Mouse (Mus musculus) layer of hippocampus, postnatal 25 days (tissue): ENCODE data around the gene Traf3ip2. TPM values are rescaled to one million over a fixed set of nuclear protein-coding genes. Genes with fewer than 3 reads are reported as not detected.

Experiments used
- DNase-seq, 2 experiments: peaks; one replicate each; pipeline ENCODE4 v3.0.0; 2022; ENCODE audit warnings: mixed read lengths in 2 of 2, low spot score in 1 of 2; ENCODE audit errors: extremely low spot score in 1 of 2
- total RNA-seq, 2 experiments: library from RNA; stranded (reverse); gene quantifications; 2 replicates each; pipeline ENCODE4 v1.2.3; 2021

Gene Traf3ip2
- total RNA-seq, 2 experiments from 2014 or later, result 1.9 to 2.0 TPM

GRCm38 (mm10) chr10:39599601-39600000, 13.1 kb upstream of the Traf3ip2 start:
- no peak for DNase-seq

DNA sequence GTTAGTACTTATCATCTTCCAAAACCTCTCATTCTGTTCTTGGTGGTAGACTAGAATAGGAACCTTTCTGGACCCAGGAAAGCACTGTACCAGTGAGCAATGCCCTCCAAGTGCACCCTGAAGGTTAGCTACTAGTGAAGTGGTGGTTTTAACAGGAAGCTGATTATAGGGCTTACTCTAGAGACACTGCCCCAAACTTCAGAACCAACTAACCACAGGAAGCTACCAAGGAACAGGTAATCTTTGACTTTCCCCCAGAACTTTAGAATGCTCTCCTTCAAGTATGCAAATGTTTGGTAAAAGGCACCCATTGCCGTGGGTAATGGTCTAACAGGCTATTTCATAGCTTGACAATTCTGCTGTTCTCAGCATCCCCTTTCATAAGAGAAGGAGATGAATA, 12.6 kb upstream of the Traf3ip2 start:
- DNase-seq, result no peak

DNA sequence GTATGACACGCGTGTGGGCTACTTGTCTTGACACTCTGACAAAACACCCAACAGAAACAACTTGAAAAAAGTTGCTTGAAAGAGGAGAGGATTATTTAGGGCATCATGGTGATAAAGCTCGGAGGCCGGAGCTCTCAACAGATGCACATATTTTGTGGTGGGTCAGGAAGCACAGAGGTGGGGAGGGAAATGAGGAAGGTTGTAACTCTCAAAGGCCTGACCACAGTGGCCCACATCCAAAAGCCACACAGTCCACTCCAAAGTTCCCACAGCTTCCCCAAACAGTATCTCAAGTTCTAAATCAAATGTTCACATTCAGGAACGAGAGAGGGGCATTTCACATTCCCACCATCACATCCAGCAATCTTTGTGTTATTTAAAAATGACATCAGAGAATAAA, 11.7 kb upstream of the Traf3ip2 start:
- no peak for DNase-seq

- no peak for DNase-seq
Observed at GRCm38 (mm10) chr10:39606434-39606833, 6.3 kb upstream of the Traf3ip2 start.

- DNase-seq, result no peak
Observed at GRCm38 (mm10) chr10:39611234-39611633, 1.5 kb upstream of the Traf3ip2 start.

DNA sequence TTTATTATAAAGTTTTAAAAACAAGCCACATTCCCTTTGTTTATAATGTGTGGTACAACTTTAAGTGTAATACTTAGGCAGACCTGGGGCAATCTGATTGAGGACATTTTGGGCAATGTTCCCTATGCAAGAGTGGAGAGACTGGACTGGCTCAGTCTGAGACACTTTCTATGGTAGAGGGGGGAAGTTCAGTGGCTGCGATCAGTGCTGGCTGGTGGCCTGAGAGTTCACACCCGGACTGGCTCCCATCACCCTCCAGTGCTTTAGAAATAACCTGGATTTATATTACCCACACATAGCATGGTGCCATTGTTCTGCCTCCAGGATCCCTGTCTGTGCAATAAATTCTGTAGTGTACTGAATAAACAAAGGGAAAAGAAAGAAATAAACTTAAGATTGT, 603 bp upstream of the Traf3ip2 start:
- DNase-seq, result no peak

GRCm38 (mm10) chr10:39612989-39613831, 476 bp downstream of the Traf3ip2 start:
- DNase-seq, result no peak

DNA sequence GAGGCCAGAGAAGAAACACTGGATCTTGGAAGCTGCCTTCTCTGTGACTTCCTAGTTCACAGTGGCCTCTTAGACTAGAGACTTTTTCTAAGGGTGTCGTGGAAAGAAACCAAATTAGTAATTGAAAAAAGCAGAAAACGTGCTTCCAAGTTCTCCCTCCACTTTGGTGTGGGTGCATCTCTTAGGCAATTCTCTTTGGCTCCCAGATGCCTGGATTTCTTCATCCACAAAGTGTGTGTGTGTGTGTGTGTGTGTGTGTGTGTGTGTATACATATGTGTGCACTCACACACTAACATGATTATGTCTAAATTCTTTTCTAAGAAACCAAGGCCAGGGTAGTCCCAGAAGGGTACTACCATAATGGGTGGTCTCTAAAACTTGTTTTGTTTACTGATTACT, 1.2 kb downstream of the Traf3ip2 start:
- DNase-seq, result no peak

- DNase-seq, result no peak
Observed at GRCm38 (mm10) chr10:39614676-39615075, 1.9 kb downstream of the Traf3ip2 start.

DNA sequence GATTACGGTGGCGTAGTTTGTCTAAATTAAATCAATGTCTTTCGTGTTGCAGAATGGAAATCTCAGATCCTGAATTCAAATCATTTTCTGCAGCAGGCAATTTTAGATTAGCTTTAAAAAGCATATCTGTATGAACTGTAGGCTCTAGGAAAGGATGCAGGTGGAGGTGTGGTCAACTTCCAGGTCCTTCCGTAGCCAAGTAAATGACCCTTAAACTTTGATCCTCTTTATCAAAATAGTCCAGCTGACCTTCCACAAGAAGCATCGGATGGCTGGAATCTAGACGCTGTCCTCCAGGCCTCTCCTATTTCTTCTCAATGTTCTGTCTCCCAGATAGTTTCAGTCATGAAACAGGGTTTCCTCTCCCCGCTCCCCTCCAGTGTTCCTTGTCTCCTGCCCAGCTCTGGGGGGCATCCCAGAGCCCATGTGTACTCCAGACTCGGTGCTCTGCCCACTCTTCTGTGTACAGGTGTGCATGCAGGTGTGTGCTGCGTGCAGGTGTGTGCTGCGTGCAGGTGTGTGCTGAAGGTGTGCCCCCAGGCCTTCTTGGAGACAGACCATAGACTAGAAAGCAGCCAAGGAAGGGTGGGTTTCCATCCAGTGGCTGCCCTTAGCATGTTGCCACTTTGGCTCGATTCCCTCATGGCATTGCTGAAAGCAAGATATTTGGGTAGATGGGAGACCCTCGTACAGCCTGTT, 2.9 kb downstream of the Traf3ip2 start:
- DNase-seq, result no peak

- no peak for DNase-seq
Observed at GRCm38 (mm10) chr10:39616230-39616590, 3.5 kb downstream of the Traf3ip2 start.

GRCm38 (mm10) chr10:39616626-39617025, 3.9 kb downstream of the Traf3ip2 start:
- DNase-seq, result no peak

- DNase-seq, result no peak
Observed at GRCm38 (mm10) chr10:39618431-39618830, 5.7 kb downstream of the Traf3ip2 start.

GRCm38 (mm10) chr10:39620626-39621025, 7.9 kb downstream of the Traf3ip2 start:
- DNase-seq, result no peak

DNA sequence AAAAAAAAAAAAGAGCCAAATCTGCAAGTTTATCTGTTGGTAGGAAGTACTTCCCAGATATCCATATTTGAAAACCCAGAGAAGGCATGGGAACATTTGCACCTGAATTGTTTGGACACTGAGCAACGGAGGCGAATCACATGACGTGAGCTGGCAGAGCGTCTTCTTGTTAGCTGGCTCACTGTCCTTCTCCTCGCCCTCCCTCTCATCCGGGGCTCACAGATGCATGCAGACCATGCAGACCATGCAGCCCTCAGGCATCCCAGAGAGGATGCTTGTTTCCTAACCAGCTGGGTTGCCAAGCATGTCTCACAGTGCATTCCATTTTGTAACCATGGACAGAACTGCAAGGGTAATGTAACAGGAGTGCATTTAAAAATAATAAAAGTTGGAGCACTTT, 11.1 kb downstream of the Traf3ip2 start:
- no peak for DNase-seq

DNA sequence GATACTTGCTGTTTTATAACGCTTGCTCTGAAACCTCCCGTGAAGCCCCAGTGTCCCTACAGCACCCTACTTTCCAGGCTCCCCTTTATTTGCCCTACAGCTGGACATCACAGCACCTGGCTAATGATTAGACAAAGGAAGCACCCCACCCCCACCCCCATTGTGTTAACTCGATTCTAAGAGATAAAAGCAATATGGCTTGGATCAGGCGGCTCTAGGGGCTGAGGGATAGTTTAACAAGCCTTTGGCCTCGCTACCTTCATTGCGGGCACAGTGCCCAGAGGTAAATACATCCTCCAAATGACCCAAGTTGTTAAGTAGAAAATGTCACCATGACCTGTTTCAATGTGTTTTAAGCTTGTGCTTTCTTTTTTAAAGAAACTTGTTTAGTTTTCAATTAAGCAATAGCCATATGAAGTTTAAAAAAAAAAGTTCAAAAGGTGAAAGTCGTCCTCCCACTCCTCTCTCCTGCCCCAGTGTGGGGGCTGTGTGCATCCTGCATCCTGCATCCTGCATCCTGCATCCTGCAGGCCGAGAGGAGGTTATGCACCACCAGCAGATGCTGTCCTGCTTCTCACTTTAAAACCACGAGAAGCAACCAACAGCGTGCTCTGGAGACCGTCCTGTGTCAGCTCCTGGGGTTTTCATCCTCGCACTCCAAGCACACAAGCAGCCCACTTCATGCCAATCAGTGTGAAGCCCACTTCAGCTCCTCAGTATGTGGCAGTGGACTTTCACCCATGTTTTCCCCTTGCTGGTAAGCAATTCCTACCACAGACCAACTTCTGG, 12.3 kb downstream of the Traf3ip2 start:
- DNase-seq, result no peak

DNA sequence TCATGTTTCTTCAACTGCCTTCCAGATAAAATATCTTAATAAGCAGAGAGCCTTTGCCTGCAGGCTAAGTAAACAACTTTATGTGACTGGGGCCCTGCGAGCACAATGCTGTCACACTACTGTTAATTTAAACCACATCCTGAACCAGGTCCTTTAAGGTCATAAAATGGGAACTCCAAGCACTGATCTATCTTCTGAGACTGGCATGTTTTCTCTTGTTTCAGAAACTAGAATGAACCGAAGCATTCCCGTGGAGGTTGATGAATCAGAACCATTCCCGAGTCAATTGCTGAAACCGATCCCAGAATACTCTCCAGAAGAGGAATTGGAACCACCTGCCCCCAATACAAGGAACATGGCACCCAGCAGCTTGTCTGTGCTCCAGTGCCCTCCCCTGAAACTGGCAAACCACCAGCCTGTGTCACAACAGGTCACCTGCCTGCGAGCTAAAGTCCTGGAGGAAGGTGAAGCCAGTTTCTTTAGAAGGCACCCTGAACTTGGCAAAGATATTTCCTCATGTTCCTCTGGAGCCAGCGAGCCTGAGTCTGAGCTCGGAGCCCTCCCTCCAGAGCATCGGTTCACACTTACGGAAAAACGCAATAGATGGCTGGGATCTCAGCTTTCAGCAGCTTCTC, 13.0 kb downstream of the Traf3ip2 start:
- DNase-seq, result no peak

DNA sequence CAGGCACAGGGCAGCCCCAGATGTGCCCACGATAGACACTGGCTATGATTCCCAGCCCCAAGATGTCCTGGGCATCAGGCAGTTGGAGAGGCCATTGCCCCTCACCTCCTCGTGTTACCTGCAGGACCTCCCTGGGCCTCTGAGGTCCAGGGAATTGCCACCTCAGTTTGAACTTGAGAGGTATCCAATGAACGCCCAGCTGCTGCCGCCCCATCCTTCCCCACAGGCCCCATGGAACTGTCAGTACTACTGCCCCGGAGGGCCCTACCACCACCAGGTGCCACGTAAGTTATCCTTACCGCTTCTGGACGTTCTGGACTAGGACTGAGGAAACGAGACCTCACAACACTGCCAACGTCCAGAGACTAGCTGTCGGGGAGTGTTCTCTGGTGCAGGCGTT, 13.6 kb downstream of the Traf3ip2 start:
- DNase-seq, result no peak

DNA sequence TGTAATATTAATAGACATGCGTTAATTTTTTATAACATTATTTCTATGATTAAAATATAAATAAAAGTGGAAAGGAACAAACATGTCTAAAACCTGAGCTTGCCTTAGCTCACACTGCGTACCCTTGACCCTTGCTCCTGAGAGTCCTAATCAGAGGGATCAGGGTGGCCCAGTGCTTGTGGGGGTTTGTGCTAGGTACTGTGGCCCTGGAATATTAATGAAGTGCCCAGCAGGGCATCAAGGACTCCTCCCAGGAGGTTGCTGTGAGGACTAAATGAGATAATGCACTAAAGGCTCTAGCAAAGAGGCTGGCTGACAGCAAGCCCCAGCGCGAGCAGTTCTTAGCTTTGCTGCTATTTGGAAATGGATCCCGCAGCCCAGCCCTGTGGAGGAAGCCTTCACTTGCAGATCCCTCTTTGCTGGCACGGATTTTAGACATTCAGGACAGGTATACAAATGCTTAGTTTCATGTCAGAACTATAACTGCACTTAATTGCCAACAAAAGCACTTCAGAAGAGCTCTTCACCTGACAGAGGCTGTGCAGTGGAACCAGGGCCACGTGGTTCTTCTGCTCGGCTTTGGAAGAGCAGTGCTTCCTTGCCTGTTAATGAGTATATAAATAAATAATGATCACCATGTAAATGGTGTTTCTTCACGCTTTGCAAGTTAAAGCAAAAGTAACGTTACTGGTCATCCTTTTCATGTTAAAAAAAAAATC, 16.2 kb downstream of the Traf3ip2 start:
- no peak for DNase-seq
